Mouse (Mus musculus): ENCODE results near the gene Cacna1e. TPM values are rescaled to one million over a fixed set of nuclear protein-coding genes. Genes with fewer than 3 reads are reported as not detected.

Gene Cacna1e
- polyA plus RNA-seq, 2 experiments = 0.02 to 0.03 TPM

DNA sequence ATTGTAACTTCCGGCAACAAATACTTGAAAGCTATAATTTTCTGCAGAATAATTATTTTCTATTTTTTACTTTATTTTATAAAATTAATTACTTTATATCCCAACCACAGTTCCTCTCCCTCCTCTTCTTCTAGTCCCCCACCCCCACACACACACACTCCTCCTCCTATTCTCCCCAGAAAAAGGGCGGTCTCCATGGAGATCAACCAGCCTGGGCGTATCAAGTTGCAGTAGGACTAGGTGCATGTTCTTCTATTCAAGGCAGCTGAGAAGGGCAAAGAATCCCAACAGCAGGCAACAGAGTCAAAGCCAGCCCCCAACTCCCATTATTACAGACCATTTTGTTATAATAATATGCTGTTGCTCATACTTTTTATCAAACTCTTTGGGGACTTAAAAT lies 113.8 kb downstream of the Cacna1e start:
- H3K9ac ChIP-seq (replicated peaks) = no peak overlapping the region
- no peak overlapping the region for H3K4me3 ChIP-seq (ENCODE audit: insufficient read depth in 1 of 2, low read depth in 2 of 2, low read length in 2 of 2)
- WGBS (ENCODE audit: insufficient replicate concordance) = 58% methylated on average over 3 of the region's 3 CpGs
- no peak overlapping the region for H3K4me2 ChIP-seq (ENCODE audit: low read depth)
- H3K9me3 ChIP-seq (ENCODE audit: control insufficient read depth, low read length) = no peaks in the 10 kb centered on the region
- no peaks in the 10 kb centered on the region for H3K36me3 ChIP-seq (replicated peaks; ENCODE audit: control insufficient read depth, insufficient read depth, low read depth)
- ATAC-seq (ENCODE audit: insufficient read depth) (no peak), DNase-seq (ENCODE audit: low read depth in 3 of 3, low spot score in 3 of 3) (no peak)
- no peaks in the 10 kb centered on the region for H3K27me3 ChIP-seq (ENCODE audit: control insufficient read depth, insufficient read depth, low read length)
- H3K4me1 ChIP-seq (replicated peaks; ENCODE audit: control insufficient read depth in 2 of 2, insufficient read depth in 2 of 2, low read length in 1 of 2) = no peaks in the 10 kb centered on the region
- TF ChIP-seq CTCF (IDR thresholded peaks at IDR 0.05; ENCODE audit: low read depth) (no peak), EP300 (IDR thresholded peaks at IDR 0.05; ENCODE audit: low read depth) (no peak)
- no peak overlapping the region for H3K27ac ChIP-seq

DNA sequence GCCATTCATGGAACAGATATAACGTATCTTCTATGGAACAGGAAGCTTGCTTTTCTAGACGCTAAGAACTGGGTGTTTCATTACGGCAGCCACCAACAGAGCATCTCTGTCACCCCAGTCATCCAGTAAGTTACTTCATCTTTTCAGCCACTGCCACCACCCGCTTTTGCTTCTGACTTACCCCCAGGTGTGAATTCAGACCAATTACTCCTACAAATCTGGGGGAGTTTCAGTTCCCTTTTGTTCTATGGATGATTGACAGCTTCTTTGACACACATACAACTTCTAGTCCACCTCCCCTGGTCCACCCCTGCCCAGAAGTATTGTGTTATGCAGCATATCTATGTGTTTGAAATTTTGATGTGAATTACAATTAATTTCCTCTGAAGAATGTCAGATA lies 121.2 kb downstream of the Cacna1e start:
- no peak for TF ChIP-seq EP300 (IDR thresholded peaks at IDR 0.05; ENCODE audit: low read depth)
- no peak for TF ChIP-seq CTCF (IDR thresholded peaks at IDR 0.05; ENCODE audit: low read depth)
- ATAC-seq (ENCODE audit: insufficient read depth) = no peak
- no peaks in the 10 kb centered on the region for H3K4me1 ChIP-seq (replicated peaks; ENCODE audit: control insufficient read depth in 2 of 2, insufficient read depth in 2 of 2, low read length in 1 of 2)
- no peak overlapping the region for H3K9ac ChIP-seq (replicated peaks)
- H3K27me3 ChIP-seq (ENCODE audit: control insufficient read depth, insufficient read depth, low read length) = no peaks in the 10 kb centered on the region
- no peak overlapping the region for H3K4me3 ChIP-seq (ENCODE audit: insufficient read depth in 1 of 2, low read depth in 2 of 2, low read length in 2 of 2)
- H3K27ac ChIP-seq = no peak overlapping the region
- 64% methylated on average over 4 of the region's 4 CpGs for WGBS (ENCODE audit: insufficient replicate concordance)
- no peaks in the 10 kb centered on the region for H3K36me3 ChIP-seq (replicated peaks; ENCODE audit: control insufficient read depth, insufficient read depth, low read depth)
- no peak overlapping the region for H3K4me2 ChIP-seq (ENCODE audit: low read depth)
- H3K9me3 ChIP-seq (ENCODE audit: control insufficient read depth, low read length) = no peaks in the 10 kb centered on the region
- DNase-seq (ENCODE audit: low read depth in 3 of 3, low spot score in 3 of 3) = no peak

GRCm38 (mm10) chr1:154752081-154752480 lies 132.2 kb downstream of the Cacna1e start:
- no peak overlapping the region for H3K4me3 ChIP-seq (ENCODE audit: insufficient read depth in 1 of 2, low read depth in 2 of 2, low read length in 2 of 2)
- H3K9ac ChIP-seq (replicated peaks) = no peak overlapping the region
- H3K4me2 ChIP-seq (ENCODE audit: low read depth) = no peak overlapping the region
- H3K4me1 ChIP-seq (replicated peaks; ENCODE audit: control insufficient read depth in 2 of 2, insufficient read depth in 2 of 2, low read length in 1 of 2) = no peaks in the 10 kb centered on the region
- H3K27ac ChIP-seq = no peak overlapping the region
- no peaks in the 10 kb centered on the region for H3K9me3 ChIP-seq (ENCODE audit: control insufficient read depth, low read length)
- TF ChIP-seq CTCF (IDR thresholded peaks at IDR 0.05; ENCODE audit: low read depth) (no peak), EP300 (IDR thresholded peaks at IDR 0.05; ENCODE audit: low read depth) (no peak)
- no peaks in the 10 kb centered on the region for H3K36me3 ChIP-seq (replicated peaks; ENCODE audit: control insufficient read depth, insufficient read depth, low read depth)
- no peak for DNase-seq (ENCODE audit: low read depth in 3 of 3, low spot score in 3 of 3)
- WGBS (ENCODE audit: insufficient replicate concordance) = 62% methylated on average over 2 of the region's 2 CpGs
- H3K27me3 ChIP-seq (ENCODE audit: control insufficient read depth, insufficient read depth, low read length) = no peaks in the 10 kb centered on the region
- ATAC-seq (ENCODE audit: insufficient read depth) = no peak

- WGBS (ENCODE audit: insufficient replicate concordance) = 49% methylated on average over 3 of the region's 3 CpGs
- Histone ChIP-seq H3K4me1 (replicated peaks; ENCODE audit: control insufficient read depth in 2 of 2, insufficient read depth in 2 of 2, low read length in 1 of 2) (no peaks in the 10 kb centered on the region), H3K9ac (replicated peaks) (no peak overlapping the region), H3K4me2 (ENCODE audit: low read depth) (no peak overlapping the region), H3K36me3 (replicated peaks; ENCODE audit: control insufficient read depth, insufficient read depth, low read depth) (no peaks in the 10 kb centered on the region), H3K9me3 (ENCODE audit: control insufficient read depth, low read length) (no peaks in the 10 kb centered on the region), H3K27ac (no peak overlapping the region), H3K4me3 (ENCODE audit: insufficient read depth in 1 of 2, low read depth in 2 of 2, low read length in 2 of 2) (no peak overlapping the region), H3K27me3 (ENCODE audit: control insufficient read depth, insufficient read depth, low read length) (no peaks in the 10 kb centered on the region)
- ATAC-seq (ENCODE audit: insufficient read depth) (no peak), DNase-seq (ENCODE audit: low read depth in 3 of 3, low spot score in 3 of 3) (no peak)
- TF ChIP-seq EP300 (IDR thresholded peaks at IDR 0.05; ENCODE audit: low read depth) (no peak), CTCF (IDR thresholded peaks at IDR 0.05; ENCODE audit: low read depth) (no peak)
Observed at GRCm38 (mm10) chr1:154748531-154748930, 135.8 kb downstream of the Cacna1e start.

GRCm38 (mm10) chr1:154745241-154745640 lies 139.1 kb downstream of the Cacna1e start:
- DNase-seq (ENCODE audit: low read depth in 3 of 3, low spot score in 3 of 3) (no peak), ATAC-seq (ENCODE audit: insufficient read depth) (no peak)
- H3K4me1 ChIP-seq (replicated peaks; ENCODE audit: control insufficient read depth in 2 of 2, insufficient read depth in 2 of 2, low read length in 1 of 2) = no peaks in the 10 kb centered on the region
- WGBS (ENCODE audit: insufficient replicate concordance) = 72% methylated on average over 6 of the region's 6 CpGs
- H3K27me3 ChIP-seq (ENCODE audit: control insufficient read depth, insufficient read depth, low read length) = no peaks in the 10 kb centered on the region
- H3K4me3 ChIP-seq (ENCODE audit: insufficient read depth in 1 of 2, low read depth in 2 of 2, low read length in 2 of 2) = no peak overlapping the region
- TF ChIP-seq EP300 (IDR thresholded peaks at IDR 0.05; ENCODE audit: low read depth) (no peak), CTCF (IDR thresholded peaks at IDR 0.05; ENCODE audit: low read depth) (no peak)
- no peaks in the 10 kb centered on the region for H3K36me3 ChIP-seq (replicated peaks; ENCODE audit: control insufficient read depth, insufficient read depth, low read depth)
- H3K9me3 ChIP-seq (ENCODE audit: control insufficient read depth, low read length) = no peaks in the 10 kb centered on the region
- H3K27ac ChIP-seq = no peak overlapping the region
- H3K9ac ChIP-seq (replicated peaks) = no peak overlapping the region
- H3K4me2 ChIP-seq (ENCODE audit: low read depth) = no peak overlapping the region

Data from liver, embryonic 14.5 days (tissue).